Mouse (Mus musculus): Measurements from ENCODE around the gene Jakmip3.

DNA sequence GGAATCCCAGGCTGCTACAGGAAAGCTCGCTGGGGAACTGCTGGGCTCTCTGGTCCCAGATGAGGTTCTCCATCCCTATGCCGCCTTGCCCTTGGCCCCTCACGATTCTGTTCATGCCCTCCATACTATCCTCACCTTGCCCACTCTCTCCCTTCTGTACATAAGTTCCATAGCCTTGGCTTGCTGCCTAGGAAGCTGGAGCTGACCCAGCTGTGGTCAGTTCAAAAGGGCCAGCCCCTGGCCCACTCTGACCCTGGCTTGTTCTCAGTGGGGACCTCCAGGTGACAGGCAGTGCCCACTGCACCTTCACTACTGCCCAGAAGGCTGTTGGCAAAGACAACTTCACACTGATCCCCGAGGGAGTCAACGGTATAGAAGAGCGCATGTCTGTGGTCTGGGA, 155.9 kb downstream of the Jakmip3 start:
- TF ChIP-seq CTCF (IDR thresholded peaks at IDR 0.05 in 2 of 3, conservative IDR thresholded peaks at IDR 0.05 in 1 of 3; ENCODE audit: control insufficient read depth in 1 of 3, insufficient read depth in 1 of 3, low read depth in 2 of 3, low read length in 3 of 3, poor library complexity in 1 of 3, severe bottlenecking in 1 of 3) (no peak), POLR2AphosphoS2 (IDR thresholded peaks at IDR 0.05; ENCODE audit: low read length) (no peak)

Measured in MEL (cell line).